Mouse (Mus musculus): Measurements from ENCODE around the gene Nomo1. TPM values are rescaled to one million over a fixed set of nuclear protein-coding genes. Genes with fewer than 3 reads are reported as not detected.

Nomo1 gene
- polyA plus RNA-seq, 1 experiment, result 43.9 TPM

DNA sequence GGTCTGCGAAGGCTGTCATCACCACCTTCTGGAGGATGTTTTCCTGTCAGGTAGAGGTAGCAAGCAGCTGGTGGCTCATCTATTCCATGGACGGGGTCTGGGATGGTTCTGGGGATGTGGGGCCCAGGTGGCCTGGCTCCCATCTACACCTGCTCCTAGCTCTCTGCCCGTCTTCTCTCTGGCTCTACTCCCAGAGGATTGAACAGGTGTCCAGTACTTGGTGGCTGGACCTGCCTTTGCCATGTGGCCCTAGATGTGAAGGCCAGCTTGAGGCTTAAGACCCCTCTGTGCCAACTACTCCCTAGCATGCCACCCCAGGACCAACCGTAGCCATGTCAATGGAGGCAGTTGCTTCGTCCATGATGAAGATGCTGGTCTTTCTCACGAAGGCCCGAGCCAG lies 72.0 kb downstream of the Nomo1 start:
- Histone ChIP-seq H3K4me3 (replicated peaks; ENCODE audit: control insufficient read depth, low read depth, low read length) (no peak overlapping the region), H3K4me1 (ENCODE audit: control insufficient read depth, insufficient read depth, low read length) (no peaks in the 10 kb centered on the region), H3K27ac (ENCODE audit: control insufficient read depth, insufficient read depth, low read depth, low read length, poor library complexity) (no peak overlapping the region)
- TF ChIP-seq CTCF (IDR thresholded peaks at IDR 0.05; ENCODE audit: control insufficient read depth, insufficient read depth, low read length) (no peak), POLR2A (IDR thresholded peaks at IDR 0.05; ENCODE audit: borderline replicate concordance, control insufficient read depth, low read depth, low read length) (no peak)
- 80% methylated on average over 7 of the region's 7 CpGs for WGBS

GRCm38 (mm10) chr7:46110079-46110478 lies 76.6 kb downstream of the Nomo1 start:
- Histone ChIP-seq H3K4me3 (replicated peaks; ENCODE audit: control insufficient read depth, low read depth, low read length) (no peak overlapping the region), H3K27ac (ENCODE audit: control insufficient read depth, insufficient read depth, low read depth, low read length, poor library complexity) (no peak overlapping the region), H3K4me1 (ENCODE audit: control insufficient read depth, insufficient read depth, low read length) (no peaks in the 10 kb centered on the region)
- TF ChIP-seq POLR2A (IDR thresholded peaks at IDR 0.05; ENCODE audit: borderline replicate concordance, control insufficient read depth, low read depth, low read length), result no peak
- no peak for TF ChIP-seq CTCF (IDR thresholded peaks at IDR 0.05; ENCODE audit: control insufficient read depth, insufficient read depth, low read length)
- WGBS, result 65% methylated on average over 3 of the region's 3 CpGs

DNA sequence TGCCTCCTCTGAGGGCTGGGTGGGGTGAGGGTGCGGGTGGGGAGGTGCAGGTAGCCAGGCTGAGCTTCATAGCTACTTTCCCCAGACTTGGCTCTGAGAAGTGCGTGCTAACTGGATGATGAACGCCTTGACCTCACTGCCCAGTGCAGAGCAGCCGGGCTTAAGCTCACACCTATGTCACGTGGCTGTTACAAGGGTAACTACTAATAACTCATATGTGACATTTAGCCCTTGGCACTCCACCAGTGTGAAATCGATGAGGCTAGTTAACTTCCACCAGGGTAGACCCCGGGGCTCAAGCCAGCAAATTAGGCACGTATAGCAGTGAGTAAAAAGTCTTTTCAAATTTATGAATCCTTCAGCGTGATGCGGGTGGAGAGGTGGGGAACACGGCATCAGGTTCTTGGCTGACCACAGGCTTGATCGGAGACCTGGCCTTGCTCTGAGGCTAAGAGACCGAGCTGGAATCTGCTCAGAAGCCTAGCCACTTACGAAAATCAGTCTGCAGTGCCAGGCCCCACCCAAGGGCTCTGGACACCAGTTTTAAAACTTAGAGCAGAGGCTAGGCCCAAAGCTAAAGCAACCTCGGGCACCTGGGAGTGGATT lies 77.8 kb downstream of the Nomo1 start:
- WGBS, result 79% methylated on average over 15 of the region's 15 CpGs
- H3K4me1 ChIP-seq (ENCODE audit: control insufficient read depth, insufficient read depth, low read length), result no peaks in the 10 kb centered on the region
- no peak overlapping the region for H3K27ac ChIP-seq (ENCODE audit: control insufficient read depth, insufficient read depth, low read depth, low read length, poor library complexity)
- no peak overlapping the region for H3K4me3 ChIP-seq (replicated peaks; ENCODE audit: control insufficient read depth, low read depth, low read length)
- TF ChIP-seq CTCF (IDR thresholded peaks at IDR 0.05; ENCODE audit: control insufficient read depth, insufficient read depth, low read length) (no peak), POLR2A (IDR thresholded peaks at IDR 0.05; ENCODE audit: borderline replicate concordance, control insufficient read depth, low read depth, low read length) (no peak)

- H3K4me3 ChIP-seq (replicated peaks; ENCODE audit: control insufficient read depth, low read depth, low read length), result no peak overlapping the region
- no peaks in the 10 kb centered on the region for H3K4me1 ChIP-seq (ENCODE audit: control insufficient read depth, insufficient read depth, low read length)
- WGBS, result 60% methylated on average over 6 of the region's 6 CpGs
- no peak overlapping the region for H3K27ac ChIP-seq (ENCODE audit: control insufficient read depth, insufficient read depth, low read depth, low read length, poor library complexity)
- no peak for TF ChIP-seq CTCF (IDR thresholded peaks at IDR 0.05; ENCODE audit: control insufficient read depth, insufficient read depth, low read length)
- no peak for TF ChIP-seq POLR2A (IDR thresholded peaks at IDR 0.05; ENCODE audit: borderline replicate concordance, control insufficient read depth, low read depth, low read length)
These were observed 78.4 kb downstream of the Nomo1 start for GRCm38 (mm10) chr7:46111938-46112337.

DNA sequence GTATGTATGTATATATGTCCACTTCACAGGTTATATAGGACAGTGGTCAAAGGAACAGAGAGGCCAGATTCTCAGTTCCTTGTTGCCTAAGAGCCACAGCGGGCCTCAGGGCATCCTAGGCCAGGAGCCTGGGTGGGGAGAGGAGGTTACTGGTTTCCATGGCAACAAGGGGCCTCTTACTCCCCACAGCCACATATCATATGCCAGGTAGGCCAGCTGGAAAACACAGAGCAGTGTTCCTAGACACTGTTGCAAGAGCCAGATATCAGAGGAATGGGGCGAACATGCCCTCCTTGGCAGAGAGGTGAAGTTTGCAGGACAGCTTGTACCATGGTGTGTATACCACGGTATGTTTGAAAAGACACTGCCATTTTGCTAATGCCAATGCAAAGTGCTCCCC lies 79.9 kb downstream of the Nomo1 start:
- Histone ChIP-seq H3K4me1 (ENCODE audit: control insufficient read depth, insufficient read depth, low read length) (no peaks in the 10 kb centered on the region), H3K4me3 (replicated peaks; ENCODE audit: control insufficient read depth, low read depth, low read length) (no peak overlapping the region), H3K27ac (ENCODE audit: control insufficient read depth, insufficient read depth, low read depth, low read length, poor library complexity) (no peak overlapping the region)
- TF ChIP-seq POLR2A (IDR thresholded peaks at IDR 0.05; ENCODE audit: borderline replicate concordance, control insufficient read depth, low read depth, low read length), result no peak
- TF ChIP-seq CTCF (IDR thresholded peaks at IDR 0.05; ENCODE audit: control insufficient read depth, insufficient read depth, low read length), result no peak
- WGBS, result 65% methylated on average over 3 of the region's 3 CpGs

DNA sequence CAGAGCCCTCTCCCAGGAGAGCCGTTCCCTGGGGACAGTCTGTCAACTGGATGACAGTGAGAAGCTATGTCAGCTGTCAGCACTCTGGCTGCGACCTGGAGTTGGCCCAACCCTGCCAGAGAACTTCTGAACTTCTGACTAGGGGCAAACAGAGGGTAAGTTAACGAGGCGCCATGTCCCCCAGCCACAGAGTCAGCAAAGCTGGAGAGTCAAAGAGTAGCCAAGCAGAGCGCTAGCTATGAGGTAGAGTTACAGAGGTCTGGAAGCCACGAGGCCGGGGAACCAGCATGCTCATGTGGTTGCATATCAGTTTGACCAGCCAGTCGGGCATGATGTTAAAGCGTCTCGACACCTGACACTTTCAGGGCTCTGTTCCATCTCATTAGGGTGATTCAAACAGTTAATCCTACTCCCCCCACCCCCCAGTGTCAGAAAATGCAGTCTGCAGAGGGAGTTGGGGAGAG lies 82.7 kb downstream of the Nomo1 start:
- no peak for TF ChIP-seq CTCF (IDR thresholded peaks at IDR 0.05; ENCODE audit: control insufficient read depth, insufficient read depth, low read length)
- no peak for TF ChIP-seq POLR2A (IDR thresholded peaks at IDR 0.05; ENCODE audit: borderline replicate concordance, control insufficient read depth, low read depth, low read length)
- H3K27ac ChIP-seq (ENCODE audit: control insufficient read depth, insufficient read depth, low read depth, low read length, poor library complexity), result no peak overlapping the region
- H3K4me1 ChIP-seq (ENCODE audit: control insufficient read depth, insufficient read depth, low read length), result no peaks in the 10 kb centered on the region
- H3K4me3 ChIP-seq (replicated peaks; ENCODE audit: control insufficient read depth, low read depth, low read length), result no peak overlapping the region
- 52% methylated on average over 10 of the region's 10 CpGs for WGBS

- Histone ChIP-seq H3K4me3 (replicated peaks; ENCODE audit: control insufficient read depth, low read depth, low read length) (no peak overlapping the region), H3K4me1 (ENCODE audit: control insufficient read depth, insufficient read depth, low read length) (no peaks in the 10 kb centered on the region), H3K27ac (ENCODE audit: control insufficient read depth, insufficient read depth, low read depth, low read length, poor library complexity) (no peak overlapping the region)
- 89% methylated on average over 16 of the region's 16 CpGs for WGBS
- TF ChIP-seq POLR2A (IDR thresholded peaks at IDR 0.05; ENCODE audit: borderline replicate concordance, control insufficient read depth, low read depth, low read length), result no peak
- TF ChIP-seq CTCF (IDR thresholded peaks at IDR 0.05; ENCODE audit: control insufficient read depth, insufficient read depth, low read length), result no peak
These were observed 83.5 kb downstream of the Nomo1 start for GRCm38 (mm10) chr7:46117035-46117434.

DNA sequence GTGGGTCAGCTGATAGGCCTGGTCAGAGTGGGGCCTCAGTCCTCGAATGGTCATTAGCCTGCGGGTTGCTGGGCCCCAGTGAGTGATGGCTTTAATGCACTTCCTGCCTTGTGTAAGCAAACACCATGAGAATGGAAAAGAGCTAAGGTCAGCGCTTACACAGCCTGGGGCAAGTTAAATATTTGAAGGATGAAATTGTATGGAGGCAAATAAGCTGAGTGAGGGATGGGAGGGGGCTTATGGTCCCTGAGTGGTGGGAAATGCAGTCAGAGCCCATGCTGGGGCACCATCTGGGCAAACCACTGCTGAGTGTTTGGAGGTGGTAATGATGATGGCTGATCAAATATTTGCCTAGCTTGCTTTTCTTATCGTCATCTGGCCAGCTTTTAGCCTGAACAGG lies 89.5 kb downstream of the Nomo1 start:
- no peak overlapping the region for H3K27ac ChIP-seq (ENCODE audit: control insufficient read depth, insufficient read depth, low read depth, low read length, poor library complexity)
- no peak overlapping the region for H3K4me3 ChIP-seq (replicated peaks; ENCODE audit: control insufficient read depth, low read depth, low read length)
- no peaks in the 10 kb centered on the region for H3K4me1 ChIP-seq (ENCODE audit: control insufficient read depth, insufficient read depth, low read length)
- 63% methylated on average over 4 of the region's 4 CpGs for WGBS
- TF ChIP-seq CTCF (IDR thresholded peaks at IDR 0.05; ENCODE audit: control insufficient read depth, insufficient read depth, low read length) (no peak), POLR2A (IDR thresholded peaks at IDR 0.05; ENCODE audit: borderline replicate concordance, control insufficient read depth, low read depth, low read length) (no peak)

DNA sequence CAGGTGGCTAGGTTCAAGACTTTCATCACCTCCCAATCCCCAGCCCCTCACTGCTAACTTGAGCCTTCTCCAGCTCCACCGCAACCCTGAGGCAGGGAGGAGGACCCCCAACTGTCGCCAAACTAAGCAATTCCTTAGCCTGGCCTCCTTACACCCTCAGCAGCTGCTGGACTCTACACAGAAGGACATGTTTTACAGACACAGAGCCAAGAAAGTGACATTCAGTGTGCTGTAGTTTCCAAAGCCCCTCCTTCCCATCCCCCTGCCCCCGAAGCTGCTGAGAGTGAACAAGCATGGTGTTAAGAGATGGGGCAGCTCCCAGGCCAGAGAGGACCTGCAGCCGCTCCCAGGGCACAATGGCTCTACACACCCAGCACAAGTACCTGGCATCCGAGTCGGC lies 91.0 kb downstream of the Nomo1 start:
- WGBS, result 74% methylated on average over 6 of the region's 6 CpGs
- Histone ChIP-seq H3K4me1 (ENCODE audit: control insufficient read depth, insufficient read depth, low read length) (no peaks in the 10 kb centered on the region), H3K27ac (ENCODE audit: control insufficient read depth, insufficient read depth, low read depth, low read length, poor library complexity) (no peak overlapping the region), H3K4me3 (replicated peaks; ENCODE audit: control insufficient read depth, low read depth, low read length) (no peak overlapping the region)
- TF ChIP-seq CTCF (IDR thresholded peaks at IDR 0.05; ENCODE audit: control insufficient read depth, insufficient read depth, low read length) (no peak), POLR2A (IDR thresholded peaks at IDR 0.05; ENCODE audit: borderline replicate concordance, control insufficient read depth, low read depth, low read length) (no peak)

All from bone marrow, adult 2 months (tissue).